Mouse (Mus musculus) intestine, embryonic 14.5 days (tissue): ENCODE data around the gene Camk1g. TPM values are rescaled to one million over a fixed set of nuclear protein-coding genes. Genes with fewer than 3 reads are reported as not detected.
A peak's percentile ranks its signal among the peaks of the same experiment; 100 is the strongest.

ENCODE experiments used
- ATAC-seq: fragments of 200-750 bp; cut with Nextera tagmentation; replicated peaks from 2 replicates; pipeline ENCODE4 v1.8.0; 2017; ENCODE audit warnings: low read depth, moderate number of reproducible peaks, moderate TSS enrichment, moderate library complexity; ENCODE audit not compliant: low FRiP score, low TSS enrichment
- DNase-seq: peaks from one replicate; pipeline ENCODE4 v3.0.0-alpha.2; 2018; ENCODE audit warnings: low spot score
- H3K27ac ChIP-seq: fragments of 300-500 bp; sonication (generic); 2 replicates; pipeline ENCODE4 v1.5.1; 2014; ENCODE audit warnings: low read depth, mild to moderate bottlenecking, control low read depth
- H3K27me3 ChIP-seq: fragments of 300-500 bp; sonication (generic); replicated peaks from 2 replicates; pipeline ENCODE4 v1.6.1; 2014; ENCODE audit warnings: low read length, control low read depth; ENCODE audit not compliant: control insufficient read depth, insufficient read depth
- H3K36me3 ChIP-seq: fragments of 300-500 bp; sonication (generic); 2 replicates; pipeline ENCODE4 v1.6.1; 2014; ENCODE audit warnings: low read length, control low read depth; ENCODE audit not compliant: control insufficient read depth, insufficient read depth
- H3K4me1 ChIP-seq: fragments of 300-500 bp; sonication (generic); replicated peaks from 2 replicates; pipeline ENCODE4 v1.6.1; 2014; ENCODE audit warnings: low read length, control low read depth, mixed read lengths; ENCODE audit not compliant: control insufficient read depth, insufficient read depth
- H3K4me2 ChIP-seq: fragments of 300-500 bp; sonication (generic); 2 replicates; pipeline ENCODE4 v1.6.1; 2014; ENCODE audit warnings: low read length
- H3K4me3 ChIP-seq: fragments of 300-500 bp; sonication (generic); 2 replicates; pipeline ENCODE4 v1.5.1; 2014; ENCODE audit warnings: low read depth, low read length, control low read depth, mixed read lengths
- H3K9ac ChIP-seq: fragments of 300-500 bp; sonication (generic); 2 replicates; pipeline ENCODE4 v1.6.1; 2014; ENCODE audit warnings: mild to moderate bottlenecking, low read length
- H3K9me3 ChIP-seq: fragments of 300-500 bp; sonication (generic); 2 replicates; pipeline ENCODE4 v1.6.1; 2016; ENCODE audit warnings: low read length, control low read depth; ENCODE audit not compliant: control insufficient read depth
- whole genome bisulfite sequencing: fragments of 180-500 bp; shearing (Covaris S2); extraction: QIAGEN DNeasy Blood & Tissue Kit; methylation state at CpG from one replicate; pipeline ENCODE4 v1.1.7; 2014; 5-methylcytosine and 5-hydroxymethylcytosine counted together
- polyA plus RNA-seq: library from polyadenylated mRNA; unstranded; fragments of >200 nt; fragmentation: Nextera tagmentation; extraction: Ambion mirVana; gene quantifications from 2 replicates; pipeline ENCODE4 v1.2.1, GENCODE M21; 2014

Gene Camk1g
- polyA plus RNA-seq, 1 experiment from 2014 or later, result 9.5 TPM

DNA sequence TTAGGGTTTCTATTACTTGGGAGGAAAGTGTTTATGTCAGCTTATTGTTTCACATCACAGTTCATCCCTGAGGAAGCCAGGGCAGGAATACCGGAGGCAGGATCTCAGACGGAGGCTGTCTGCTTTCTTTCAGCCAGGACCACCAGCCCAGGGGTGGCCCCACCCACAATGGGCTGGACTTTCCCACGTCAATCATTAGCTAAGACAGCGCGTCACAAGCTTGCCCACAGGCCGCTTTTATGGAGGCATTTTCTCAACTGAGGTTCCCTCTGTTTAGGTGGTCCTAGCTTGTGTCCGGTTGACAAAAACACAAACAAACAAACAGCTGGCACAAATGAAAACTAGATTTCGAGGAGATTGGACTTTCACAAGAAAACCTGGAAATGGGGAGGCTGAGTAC is 12.3 kb upstream of the Camk1g start:
- under 1% methylated on average over 8 of the region's 8 CpGs for WGBS
- ATAC-seq (peak; percentile 80), DNase-seq (peak; percentile 86)
- H3K9me3 ChIP-seq, result no peaks in the 10 kb centered on the region
- peak overlapping the region; percentile 32 for H3K9ac ChIP-seq
- H3K27me3 ChIP-seq, result no peaks in the 10 kb centered on the region
- H3K27ac ChIP-seq, result peak overlapping the region; percentile 64
- peaks cover 18% of the 10 kb centered on the region for H3K4me1 ChIP-seq
- H3K4me2 ChIP-seq, result peak overlapping the region; percentile 66
- H3K36me3 ChIP-seq, result no peaks in the 10 kb centered on the region
- H3K4me3 ChIP-seq, result peak overlapping the region; percentile 36

DNA sequence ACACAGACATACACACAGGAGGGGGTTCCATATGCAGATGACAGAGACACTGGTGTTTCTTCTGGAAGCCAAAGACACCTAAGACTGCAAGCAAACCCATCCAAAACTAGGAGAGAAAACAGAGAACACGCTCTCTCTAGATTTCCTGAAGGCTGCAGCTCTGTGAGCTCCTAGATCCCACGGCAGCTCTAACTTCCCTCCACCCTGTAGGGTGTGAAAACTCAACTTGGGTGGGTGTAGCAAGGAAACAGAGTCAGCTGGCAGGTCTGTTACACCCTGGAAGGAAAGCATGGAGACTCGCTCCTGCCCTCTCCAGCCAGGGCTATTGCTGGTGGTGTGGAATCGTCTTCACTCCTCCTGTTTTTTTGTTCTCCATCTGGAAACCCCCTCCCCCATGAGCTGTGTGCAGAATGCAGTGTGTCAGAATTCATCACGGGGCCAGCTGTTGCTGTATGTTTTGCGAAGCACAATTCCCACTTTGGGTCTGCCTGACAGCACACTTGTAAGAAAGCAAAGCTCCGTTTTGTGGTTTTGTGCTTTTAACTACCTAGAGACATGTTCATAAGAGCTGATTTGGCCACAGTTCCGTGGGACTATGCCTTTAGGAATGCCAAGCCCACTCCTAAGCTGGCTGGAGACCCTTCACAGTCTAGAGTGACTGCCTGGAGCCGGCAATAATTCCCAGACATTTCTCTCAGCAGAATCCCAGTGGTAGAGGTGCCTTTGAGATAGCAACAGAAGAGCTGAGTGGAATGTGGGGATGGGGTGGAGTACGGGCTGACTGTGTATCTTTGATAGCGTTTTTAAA is 11.7 kb upstream of the Camk1g start:
- Histone ChIP-seq H3K27me3 (no peaks in the 10 kb centered on the region), H3K4me2 (peak overlapping the region; percentile 66), H3K9me3 (no peaks in the 10 kb centered on the region), H3K4me1 (peaks cover 13% of the 10 kb centered on the region), H3K9ac (peak overlapping the region; percentile 32; the same call in 1 of the 2 replicates), H3K27ac (peak overlapping the region; percentile 64), H3K36me3 (no peaks in the 10 kb centered on the region), H3K4me3 (peak overlapping the region; percentile 36; the same call in 1 of the 2 replicates)
- 16% methylated on average over 11 of the region's 11 CpGs for WGBS
- ATAC-seq (peak; percentile 11; the same call in 1 of the 2 replicates), DNase-seq (peak; percentile 65)

DNA sequence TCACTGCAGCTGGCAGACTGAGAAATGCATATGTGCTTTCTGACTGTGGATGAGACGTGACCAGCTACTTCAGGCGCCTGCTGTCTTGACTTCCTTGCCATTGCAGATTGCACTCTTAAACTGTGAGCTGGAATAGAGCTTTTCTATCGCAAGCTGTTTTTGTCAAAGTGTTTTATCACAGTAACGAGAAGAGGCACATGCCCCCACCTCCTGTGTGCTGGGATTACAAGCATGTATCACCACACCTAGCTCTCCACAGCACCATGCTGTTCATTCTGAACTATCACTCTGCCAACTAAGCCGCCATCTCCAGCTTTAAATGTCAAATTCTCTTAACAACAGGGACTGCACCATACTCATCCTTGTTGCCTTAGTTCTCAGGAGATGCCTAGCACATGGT is 10.8 kb upstream of the Camk1g start:
- Histone ChIP-seq H3K27ac (no peak overlapping the region), H3K4me3 (no peak overlapping the region), H3K4me1 (peaks cover 8% of the 10 kb centered on the region; the same call in 1 of the 2 replicates), H3K36me3 (no peaks in the 10 kb centered on the region), H3K4me2 (no peak overlapping the region), H3K27me3 (no peaks in the 10 kb centered on the region), H3K9me3 (no peaks in the 10 kb centered on the region), H3K9ac (no peak overlapping the region)
- ATAC-seq (no peak), DNase-seq (no peak)
- 91% methylated on average over 5 of the region's 5 CpGs for WGBS

DNA sequence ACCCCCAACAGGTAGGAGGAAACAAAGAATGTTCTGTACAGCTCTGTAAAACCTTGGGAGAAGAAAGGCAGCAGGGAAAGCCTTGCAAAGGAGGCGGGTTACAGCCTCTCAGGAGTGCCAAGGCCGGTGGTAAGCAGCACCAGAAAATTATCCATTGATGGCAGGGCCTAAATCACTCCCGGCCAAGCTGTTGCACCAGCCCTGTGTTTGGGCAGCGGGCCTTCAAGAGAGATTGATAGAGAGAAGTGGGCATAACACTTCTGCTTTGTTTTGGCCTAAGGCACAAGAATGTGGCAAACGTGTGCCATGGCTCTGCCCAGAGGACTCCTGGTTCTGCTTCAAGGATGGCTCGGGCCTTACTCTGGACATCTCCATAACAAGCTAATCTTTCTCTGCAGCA is 9.5 kb upstream of the Camk1g start:
- H3K9ac ChIP-seq, result no peak overlapping the region
- 63% methylated on average over 6 of the region's 6 CpGs for WGBS
- H3K4me3 ChIP-seq, result no peak overlapping the region
- no peaks in the 10 kb centered on the region for H3K27me3 ChIP-seq
- DNase-seq (no peak), ATAC-seq (no peak)
- H3K27ac ChIP-seq, result no peak overlapping the region
- no peaks in the 10 kb centered on the region for H3K36me3 ChIP-seq
- no peak overlapping the region for H3K4me2 ChIP-seq
- H3K9me3 ChIP-seq, result no peaks in the 10 kb centered on the region
- H3K4me1 ChIP-seq, result peaks cover 8% of the 10 kb centered on the region; the same call in 1 of the 2 replicates

DNA sequence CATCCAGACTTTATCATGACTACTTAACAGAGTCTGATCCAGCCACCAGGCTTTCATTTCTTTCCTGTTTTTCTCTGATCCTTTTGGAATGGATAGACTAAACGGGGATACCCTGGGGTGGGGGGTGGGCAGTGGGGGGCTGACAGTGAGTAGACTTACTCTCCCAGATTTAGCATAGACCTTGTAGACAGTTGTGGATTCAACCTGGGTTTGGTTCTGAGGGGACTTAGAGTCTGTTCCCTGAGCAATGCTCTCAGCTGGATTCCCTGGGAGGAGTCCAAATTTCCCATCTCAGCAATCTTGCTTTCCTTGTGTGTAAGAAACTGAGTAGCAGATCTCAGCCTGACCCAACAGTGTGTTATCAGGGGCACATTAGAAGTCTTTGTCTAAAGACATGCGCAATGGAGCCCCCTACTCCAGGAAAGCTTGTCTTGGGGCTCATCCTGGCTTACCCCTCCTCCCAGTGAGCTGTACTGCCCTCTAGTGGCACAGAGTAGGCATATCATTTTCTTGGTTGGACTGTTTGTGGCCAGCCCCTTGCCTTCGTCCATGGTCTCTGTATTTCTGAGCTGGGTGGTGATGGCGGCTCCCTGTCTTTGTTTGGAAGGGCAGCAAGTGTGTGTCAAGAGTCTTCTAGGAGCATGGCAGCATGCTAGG is 6.5 kb upstream of the Camk1g start:
- ATAC-seq (0 out of 2 replicates have a peak, but pooled peaks have one; percentile 26), DNase-seq (peak; percentile 75)
- H3K9ac ChIP-seq, result no peak overlapping the region
- no peaks in the 10 kb centered on the region for H3K36me3 ChIP-seq
- 36% methylated on average over 4 of the region's 4 CpGs for WGBS
- H3K4me1 ChIP-seq, result 0 out of 2 replicates have a peak, but pooled peaks cover 2% of the 10 kb centered on the region
- H3K27me3 ChIP-seq, result no peaks in the 10 kb centered on the region
- no peak overlapping the region for H3K4me3 ChIP-seq
- no peaks in the 10 kb centered on the region for H3K9me3 ChIP-seq
- H3K27ac ChIP-seq, result no peak overlapping the region
- H3K4me2 ChIP-seq, result no peak overlapping the region

DNA sequence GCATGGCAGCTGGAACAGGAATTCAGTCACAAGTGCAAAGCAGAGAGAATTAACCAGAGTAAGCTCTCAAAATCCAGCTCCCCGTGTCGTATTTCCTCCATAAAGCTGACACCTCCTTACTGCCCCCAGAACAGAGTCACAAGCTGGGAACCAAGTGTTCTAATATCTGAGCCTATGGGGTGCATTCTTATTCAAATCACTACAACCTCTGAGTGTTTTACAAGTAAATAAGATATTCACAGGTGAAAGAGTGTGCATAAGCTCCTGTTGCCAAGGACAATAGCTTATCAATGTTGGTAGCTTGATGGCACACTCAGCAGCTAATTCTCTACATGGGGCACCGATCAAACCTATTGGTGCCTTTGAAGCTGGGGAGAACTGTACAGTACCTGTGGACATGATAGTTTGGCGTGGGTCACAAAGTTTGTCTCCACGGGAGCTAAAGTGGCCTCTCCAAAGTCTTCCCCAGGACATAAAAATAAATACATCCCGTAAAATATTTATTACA is 3.9 kb upstream of the Camk1g start:
- DNase-seq, result no peak
- Histone ChIP-seq H3K36me3 (no peaks in the 10 kb centered on the region), H3K9me3 (no peaks in the 10 kb centered on the region), H3K4me1 (peaks cover 12% of the 10 kb centered on the region), H3K27me3 (no peaks in the 10 kb centered on the region), H3K27ac (no peak overlapping the region), H3K4me3 (no peak overlapping the region), H3K9ac (no peak overlapping the region), H3K4me2 (no peak overlapping the region)
- ATAC-seq, result no peak
- WGBS, result 86% methylated on average over 6 of the region's 6 CpGs

DNA sequence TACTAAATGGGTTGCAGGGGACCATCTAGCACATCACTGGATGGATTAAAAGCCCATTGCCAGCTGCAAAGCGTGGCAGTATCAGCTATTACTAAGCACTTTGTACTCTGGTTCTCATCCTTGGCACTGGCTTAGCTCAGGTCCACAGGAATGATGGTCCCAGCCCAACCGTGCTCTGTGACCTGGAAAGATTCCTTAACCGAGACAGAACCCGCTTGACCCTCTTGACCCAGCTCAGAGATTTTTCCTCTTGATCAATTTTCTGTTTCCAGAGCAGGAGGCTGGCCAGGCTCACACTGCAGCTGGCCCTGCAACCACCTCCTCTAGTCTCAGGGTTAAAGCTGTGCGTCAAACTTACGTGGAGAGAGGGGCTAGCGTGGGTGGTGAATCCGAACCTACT is 1.0 kb downstream of the Camk1g start:
- Histone ChIP-seq H3K4me1 (peaks cover 13% of the 10 kb centered on the region), H3K4me3 (peak overlapping the region; percentile 44; the same call in 1 of the 2 replicates), H3K27me3 (no peaks in the 10 kb centered on the region), H3K36me3 (no peaks in the 10 kb centered on the region), H3K9me3 (no peaks in the 10 kb centered on the region), H3K4me2 (peak overlapping the region; percentile 58), H3K9ac (peak overlapping the region; percentile 49; the same call in 1 of the 2 replicates), H3K27ac (no peak overlapping the region)
- DNase-seq, result no peak
- WGBS, result 26% methylated on average over 8 of the region's 8 CpGs
- ATAC-seq, result no peak

DNA sequence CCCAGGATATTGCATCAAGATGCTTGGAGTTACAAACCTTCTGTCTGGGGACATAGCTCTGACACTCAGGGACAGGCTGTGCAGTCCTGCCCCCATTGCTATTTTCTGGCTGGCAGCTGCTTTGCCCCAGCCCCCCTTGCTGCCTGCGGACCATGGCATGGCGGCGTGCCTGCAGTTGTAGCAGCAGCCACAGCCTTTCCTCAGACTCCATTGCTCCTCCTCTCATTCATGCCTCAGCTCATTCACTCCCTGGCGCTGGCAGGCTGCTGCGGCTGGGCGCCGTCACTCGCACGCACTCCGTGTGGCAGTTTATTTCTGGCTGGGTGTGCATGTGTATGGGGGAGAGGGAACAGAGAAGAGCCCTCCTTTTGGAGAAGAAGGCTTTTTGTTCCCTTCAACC is 2.0 kb downstream of the Camk1g start:
- no peaks in the 10 kb centered on the region for H3K27me3 ChIP-seq
- no peak overlapping the region for H3K9ac ChIP-seq
- H3K4me1 ChIP-seq, result peaks cover 13% of the 10 kb centered on the region
- no peak overlapping the region for H3K27ac ChIP-seq
- H3K4me2 ChIP-seq, result 0 out of 2 replicates have a peak overlapping the region, but pooled peaks have one; percentile 2
- WGBS, result 59% methylated on average over 10 of the region's 10 CpGs
- no peaks in the 10 kb centered on the region for H3K9me3 ChIP-seq
- H3K4me3 ChIP-seq, result no peak overlapping the region
- H3K36me3 ChIP-seq, result no peaks in the 10 kb centered on the region
- no peak for ATAC-seq
- DNase-seq, result no peak
